Mouse (Mus musculus): ENCODE results near the gene Gm973. TPM values are rescaled to one million over a fixed set of nuclear protein-coding genes. Genes with fewer than 3 reads are reported as not detected.

Gene Gm973
- total RNA-seq, 1 experiment from 2014 or later = 22.8 TPM

GRCm38 (mm10) chr1:59492432-59492831, 23.6 kb upstream of the Gm973 start:
- DNase-seq = no peak

- no peak for DNase-seq
Observed at GRCm38 (mm10) chr1:59495970-59496369, 20.1 kb upstream of the Gm973 start.

- DNase-seq = no peak
Observed at GRCm38 (mm10) chr1:59497741-59498613, 18.1 kb upstream of the Gm973 start.

- DNase-seq = no peak
Observed at GRCm38 (mm10) chr1:59499327-59499726, 16.7 kb upstream of the Gm973 start.

- no peak for DNase-seq
Observed at GRCm38 (mm10) chr1:59502355-59502754, 13.7 kb upstream of the Gm973 start.

GRCm38 (mm10) chr1:59503659-59504301, 12.3 kb upstream of the Gm973 start:
- no peak for DNase-seq

GRCm38 (mm10) chr1:59504302-59504700, 11.8 kb upstream of the Gm973 start:
- no peak for DNase-seq

GRCm38 (mm10) chr1:59508463-59509139, 7.5 kb upstream of the Gm973 start:
- DNase-seq = no peak

GRCm38 (mm10) chr1:59511566-59512270, 4.3 kb upstream of the Gm973 start:
- no peak for DNase-seq

- DNase-seq = no peak
Observed at GRCm38 (mm10) chr1:59520226-59520837, 4.3 kb downstream of the Gm973 start.

- no peak for DNase-seq
Observed at GRCm38 (mm10) chr1:59522456-59522855, 6.4 kb downstream of the Gm973 start.

GRCm38 (mm10) chr1:59523378-59523958, 7.4 kb downstream of the Gm973 start:
- no peak for DNase-seq

GRCm38 (mm10) chr1:59524071-59524470, 8.0 kb downstream of the Gm973 start:
- no peak for DNase-seq

- DNase-seq = no peak
Observed at GRCm38 (mm10) chr1:59524759-59525158, 8.7 kb downstream of the Gm973 start.

GRCm38 (mm10) chr1:59527219-59527618, 11.2 kb downstream of the Gm973 start:
- no peak for DNase-seq

- DNase-seq = no peak
Observed at GRCm38 (mm10) chr1:59534976-59535810, 19.1 kb downstream of the Gm973 start.

GRCm38 (mm10) chr1:59538381-59538780, 22.3 kb downstream of the Gm973 start:
- DNase-seq = no peak

- DNase-seq = no peak
Observed at GRCm38 (mm10) chr1:59540537-59541148, 24.6 kb downstream of the Gm973 start.

GRCm38 (mm10) chr1:59541271-59542020, 25.4 kb downstream of the Gm973 start:
- no peak for DNase-seq

Measured in adrenal gland, postnatal 25 days (tissue).